Mouse (Mus musculus) ZHBTc4 (cell line): ENCODE data around the gene Tiam1.

Experiments
- DNase-seq: peaks from one replicate; pipeline ENCODE4 v3.0.0-alpha.2; 2011; ENCODE audit warnings: low read depth, low spot score

Tiam1 gene

DNA sequence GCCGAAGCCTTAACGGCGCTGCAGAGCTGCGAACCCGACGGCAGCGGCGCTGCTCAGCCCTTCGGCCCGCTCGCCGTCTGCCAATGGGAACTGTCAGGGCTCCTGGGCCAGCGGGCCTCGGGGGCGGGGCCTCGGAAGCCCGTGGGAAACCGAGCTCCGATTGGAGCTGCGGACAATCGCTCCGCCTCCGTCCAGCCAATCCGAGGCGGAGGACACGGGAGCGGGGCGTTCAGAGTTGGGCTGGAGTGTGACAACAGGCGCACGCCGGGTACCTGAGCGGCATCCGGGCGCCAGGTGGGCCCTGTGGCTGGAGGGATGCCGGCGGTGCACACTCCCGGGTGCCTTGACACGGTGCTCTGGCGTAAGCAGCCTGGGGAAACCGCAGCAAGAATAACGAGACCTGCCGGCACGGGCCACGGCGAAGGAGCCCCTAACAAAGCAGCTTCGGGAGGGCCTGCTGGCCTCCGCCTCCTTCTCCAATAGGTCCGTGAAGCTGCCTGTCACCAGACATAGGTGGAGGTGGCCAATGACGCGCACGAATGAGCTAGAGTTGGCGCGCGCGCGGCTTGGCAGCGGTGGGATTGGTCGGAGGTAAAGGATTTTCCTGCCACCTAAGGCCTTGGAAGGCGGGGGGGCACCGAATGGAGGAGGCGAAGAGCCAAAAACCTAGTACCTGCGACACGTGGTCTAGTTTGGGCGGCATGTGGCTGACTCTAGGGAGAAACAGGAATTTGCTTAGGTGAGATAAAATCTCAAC lies at the start of gene Tiam1:
Gene Tiam1, minus strand, starts transcription at position 10 of the 757 bp plus-strand sequence.
- peak; percentile 99 for DNase-seq

DNA sequence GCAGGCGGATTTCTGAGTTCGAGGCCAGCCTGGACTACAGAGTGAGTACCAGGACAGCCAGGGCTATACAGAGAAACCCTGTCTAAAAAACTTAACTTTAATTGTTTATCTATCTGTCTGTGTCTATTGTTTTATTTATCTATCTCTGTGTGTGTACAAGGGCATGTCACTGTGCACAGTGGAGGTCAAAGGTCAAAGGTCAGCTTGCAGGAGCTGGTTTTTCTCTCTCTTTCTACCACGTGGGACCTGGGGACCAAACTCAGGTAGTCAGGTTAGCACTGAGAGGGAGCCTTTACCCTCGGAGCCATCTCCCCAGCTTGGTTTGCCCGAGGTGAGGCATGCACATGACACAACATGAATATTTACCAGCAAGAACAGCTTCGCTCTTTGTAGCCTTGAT lies 47.7 kb upstream of the Tiam1 start:
- no peak for DNase-seq

DNA sequence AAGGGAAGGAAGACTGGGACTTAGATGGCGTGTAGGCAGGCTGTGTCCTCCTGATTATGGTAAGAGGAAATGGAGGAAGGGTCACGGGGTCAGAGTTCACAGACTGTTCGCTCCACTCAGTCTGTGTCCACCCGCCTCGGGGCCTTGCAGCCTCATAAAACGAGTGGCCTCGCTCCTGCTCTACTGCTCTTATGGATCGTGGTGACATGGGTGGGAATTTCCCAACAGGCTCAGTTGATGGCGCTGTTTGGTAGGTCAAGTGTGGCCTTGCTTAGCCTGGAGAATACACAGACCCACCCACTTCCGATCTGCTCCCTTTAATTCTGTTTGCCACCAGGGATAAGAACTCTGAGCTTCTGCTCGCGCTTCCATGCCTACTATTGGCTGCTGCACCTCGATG lies 43.9 kb upstream of the Tiam1 start:
- peak; percentile 76 for DNase-seq

DNA sequence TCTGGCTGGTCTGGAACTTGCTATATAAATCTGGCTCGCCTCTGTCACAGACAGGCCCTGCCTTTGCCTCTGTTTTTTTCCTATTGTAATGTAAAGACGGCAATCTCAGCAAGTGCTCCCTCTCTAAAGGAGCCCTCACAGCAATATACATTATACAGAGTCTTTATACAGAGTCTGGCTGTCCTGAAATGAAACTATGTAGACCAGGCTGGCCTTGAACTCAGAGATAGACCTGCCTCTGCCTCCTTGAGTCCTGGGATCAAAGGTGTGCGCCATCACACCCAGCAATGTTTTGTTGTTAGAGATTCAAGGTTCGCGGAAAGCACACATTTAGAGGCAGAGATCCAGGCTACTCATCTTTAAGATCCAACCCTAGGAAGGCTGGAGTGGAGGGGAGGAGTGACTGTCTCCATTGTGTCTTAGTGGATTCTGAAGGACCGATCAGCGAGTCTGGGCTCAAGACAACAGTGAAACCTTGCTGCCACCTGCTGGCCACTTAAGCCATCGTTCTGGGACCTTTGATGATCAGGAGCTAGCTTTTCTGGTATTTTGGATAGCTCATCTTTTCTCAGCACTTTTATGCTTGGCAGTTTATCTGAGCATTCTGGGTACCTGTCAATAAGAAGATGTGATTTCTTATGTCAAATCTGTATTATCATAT lies 42.5 kb upstream of the Tiam1 start:
- DNase-seq, result peak; percentile 92

DNA sequence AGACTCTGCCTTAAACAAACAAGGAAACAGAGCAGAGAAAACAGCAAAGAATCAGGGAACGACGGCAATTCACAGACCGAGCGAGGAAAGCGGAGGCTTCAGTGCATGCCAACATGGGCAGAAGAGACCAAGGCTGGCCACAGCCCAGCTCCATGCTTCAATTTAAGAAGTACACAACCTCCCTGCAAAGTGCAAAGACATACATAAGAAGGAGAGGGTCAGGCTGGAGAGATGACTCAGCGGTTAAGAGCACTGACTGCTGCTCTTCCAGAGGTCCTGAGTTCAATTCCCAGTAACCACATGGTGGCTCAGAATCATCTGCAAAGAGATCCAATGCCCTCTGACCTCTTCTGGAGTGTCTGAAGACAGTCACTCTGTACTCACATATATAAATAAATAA lies 40.6 kb upstream of the Tiam1 start:
- no peak for DNase-seq

DNA sequence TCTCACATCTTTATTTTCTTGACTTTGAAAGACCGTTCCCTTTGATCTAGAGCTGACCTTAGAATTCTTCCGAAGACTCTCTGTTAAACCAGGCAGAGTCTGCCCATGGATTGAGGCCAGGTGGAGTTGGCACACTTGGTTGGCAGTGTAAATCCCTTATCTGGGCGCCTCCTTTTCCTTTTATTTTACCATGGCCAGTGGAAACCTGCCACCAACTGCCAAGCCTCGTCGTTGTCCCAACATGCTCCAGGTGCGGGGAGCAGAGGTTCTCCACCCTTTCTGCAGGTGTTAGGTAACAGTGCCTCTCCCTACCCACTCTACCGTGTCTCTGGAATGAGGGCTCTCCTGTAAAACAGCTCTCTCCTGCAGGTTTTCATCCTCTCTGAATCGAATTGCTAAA lies 38.1 kb upstream of the Tiam1 start:
- DNase-seq, result no peak

DNA sequence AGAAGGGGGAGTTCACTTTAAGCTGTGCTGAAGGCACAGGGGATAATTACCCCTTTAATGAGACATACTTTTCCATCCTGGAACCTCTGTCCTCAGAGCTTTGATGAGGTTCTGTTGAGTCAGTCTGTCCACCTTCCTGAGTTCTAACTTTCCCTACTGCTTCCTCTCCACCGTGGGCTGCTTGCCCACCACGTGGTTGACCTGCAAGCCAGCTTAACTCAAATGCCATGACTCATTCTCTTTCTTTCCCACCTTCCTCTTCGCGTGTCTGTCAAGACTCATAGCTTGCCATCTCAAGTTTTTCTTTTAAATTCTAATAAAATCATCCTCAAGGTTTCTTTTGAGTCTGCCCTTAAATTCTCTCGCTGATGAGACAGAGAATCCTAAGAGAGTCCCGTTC lies 37.4 kb upstream of the Tiam1 start:
- DNase-seq, result no peak

DNA sequence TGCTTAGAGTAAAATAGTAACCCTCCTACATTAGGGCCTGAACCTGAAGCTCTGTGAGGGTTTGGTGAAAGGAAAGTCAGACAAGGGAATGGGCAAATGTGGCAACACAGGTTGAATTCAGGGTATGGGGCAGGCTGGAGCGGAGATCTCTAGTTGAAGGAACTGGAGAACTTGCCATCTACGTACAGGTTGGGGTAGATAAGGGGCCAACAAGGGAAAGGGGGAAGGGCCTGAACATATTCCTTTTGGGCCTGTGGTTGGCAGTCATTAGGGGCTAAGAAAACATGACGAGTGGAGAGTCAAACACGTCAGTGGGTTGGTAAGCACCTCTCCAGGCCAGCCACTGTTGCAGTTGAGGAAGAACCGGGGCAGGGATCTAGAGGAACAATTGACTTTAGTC lies 36.3 kb upstream of the Tiam1 start:
- DNase-seq, result no peak

DNA sequence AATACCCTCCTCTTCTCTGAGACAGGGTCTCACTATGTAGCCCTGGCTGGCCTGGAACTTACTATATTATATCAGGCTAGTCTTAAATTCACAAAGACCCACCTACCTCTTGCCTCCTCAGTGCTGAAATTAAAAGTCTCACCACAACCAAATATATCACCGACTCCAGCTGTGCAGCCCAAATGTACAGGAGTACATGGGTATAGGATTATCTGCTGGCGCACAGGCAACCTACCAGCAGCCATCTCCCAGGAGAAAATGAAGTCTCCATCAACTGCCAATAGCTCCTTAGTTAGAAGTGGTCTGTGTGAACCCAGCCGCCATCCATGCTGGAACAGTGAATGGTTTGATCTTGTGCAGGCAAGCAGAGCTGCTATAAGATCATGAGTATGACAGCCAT lies 34.8 kb upstream of the Tiam1 start:
- no peak for DNase-seq

DNA sequence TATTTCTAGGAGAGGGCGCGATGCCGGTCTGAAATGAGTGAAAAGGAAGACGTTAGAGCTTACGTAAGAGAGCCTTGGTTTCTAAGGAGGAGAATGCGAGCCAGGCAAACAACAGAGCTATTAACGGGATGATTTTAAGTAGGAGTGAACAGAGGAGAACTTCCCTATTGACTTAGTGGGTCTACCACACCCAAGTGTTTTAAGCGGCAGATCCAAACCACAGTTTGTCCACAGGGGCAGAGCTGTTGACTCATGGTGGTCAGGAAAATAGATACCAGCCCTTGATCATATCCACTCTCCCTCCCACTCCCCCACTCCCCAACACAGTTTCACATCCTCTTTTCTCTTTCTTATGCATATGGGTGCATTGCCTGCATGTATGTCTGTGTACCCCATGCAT lies 33.9 kb upstream of the Tiam1 start:
- no peak for DNase-seq

DNA sequence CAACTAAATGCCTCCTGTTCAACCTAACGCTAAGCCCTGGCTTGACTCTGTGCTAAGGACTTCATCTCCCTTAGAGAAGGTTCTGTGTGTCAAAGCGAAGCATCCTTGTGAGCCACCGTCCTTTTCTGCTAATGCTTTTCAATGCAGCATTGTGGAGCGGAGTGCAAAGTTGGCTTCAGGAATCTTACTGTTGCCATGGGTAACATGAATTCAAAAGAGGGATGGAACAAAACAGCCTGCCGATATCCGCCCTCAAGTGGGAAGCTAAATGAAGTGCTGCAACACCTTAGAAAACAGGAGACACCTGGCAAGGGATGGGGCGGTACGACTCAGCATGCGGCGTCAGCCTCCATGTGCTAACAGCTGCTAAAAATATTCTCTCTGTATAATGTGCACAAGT lies 32.9 kb upstream of the Tiam1 start:
- DNase-seq, result peak; percentile 53

DNA sequence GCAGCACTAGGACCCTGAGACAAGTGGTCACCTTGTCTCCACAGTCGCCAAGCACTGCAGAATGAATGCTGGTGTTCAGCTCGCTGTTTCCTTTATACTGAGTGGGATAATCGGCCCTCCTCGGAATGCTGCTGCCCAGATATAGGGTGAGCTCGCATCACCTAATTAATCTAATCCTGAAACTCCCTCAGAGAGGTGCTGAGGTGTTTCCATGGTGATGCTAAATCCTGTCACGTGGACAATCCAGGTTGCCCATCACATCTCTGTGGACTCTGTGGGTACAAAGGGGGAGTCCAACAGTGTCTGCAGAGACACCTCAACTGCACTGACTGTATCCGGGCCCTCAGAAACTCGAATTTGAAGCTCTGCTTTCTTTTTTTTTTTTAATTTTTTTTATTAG lies 27.8 kb upstream of the Tiam1 start:
- DNase-seq, result no peak

DNA sequence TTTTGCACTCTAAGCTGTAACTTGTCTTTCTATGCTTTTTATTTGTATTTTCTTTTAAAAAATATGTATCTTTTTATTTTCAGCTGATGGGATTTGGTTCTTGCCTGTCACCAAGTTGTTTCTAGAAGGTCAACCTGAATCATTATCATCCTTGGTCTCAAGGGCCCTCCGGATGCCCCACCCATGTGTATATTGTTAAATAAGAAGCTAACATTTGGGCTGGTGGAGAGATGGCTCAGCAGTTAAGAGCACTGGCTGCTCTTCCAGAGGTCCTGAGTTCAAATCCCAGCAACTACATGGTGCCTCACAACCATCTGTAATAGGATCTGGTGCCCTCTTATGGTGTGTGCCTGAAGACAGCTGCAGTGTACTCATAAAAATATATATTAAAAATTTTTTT lies 27.1 kb upstream of the Tiam1 start:
- no peak for DNase-seq

DNA sequence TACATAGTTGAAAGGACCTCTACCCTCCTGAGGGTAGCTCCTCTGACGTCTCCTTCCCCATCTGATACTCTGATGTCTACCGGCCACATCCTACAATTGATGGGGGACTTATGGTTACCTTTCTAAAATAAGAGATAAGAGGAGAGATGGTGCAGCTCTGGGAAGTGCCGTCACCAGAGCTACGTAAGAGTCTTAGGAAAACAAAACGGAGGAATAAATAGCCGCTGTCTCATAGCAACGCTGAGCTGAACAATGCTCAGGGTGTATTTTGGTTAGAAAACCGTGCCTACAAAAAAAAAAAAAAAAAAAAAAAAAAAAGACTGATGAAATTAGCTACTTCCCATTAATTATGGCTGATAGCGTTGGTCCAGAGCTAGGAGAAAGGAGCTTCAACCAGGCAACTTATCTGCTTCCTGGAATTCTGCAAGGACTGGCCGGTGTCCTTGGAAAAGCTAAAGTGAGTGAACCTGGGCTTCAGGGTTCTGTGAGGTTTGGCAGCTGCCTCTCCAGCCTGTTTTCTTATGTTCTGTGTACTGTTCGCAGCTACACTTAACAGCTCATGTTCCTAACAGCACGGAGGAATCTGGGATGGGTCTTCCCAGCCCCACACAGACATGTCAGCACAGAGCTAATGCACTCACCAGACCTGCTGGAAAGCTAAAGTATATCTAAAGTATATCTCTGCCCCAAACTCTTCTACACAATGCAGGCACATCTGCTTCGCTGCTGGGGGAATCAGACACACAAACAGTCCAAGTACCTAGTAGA lies 26.5 kb upstream of the Tiam1 start:
- no peak for DNase-seq

DNA sequence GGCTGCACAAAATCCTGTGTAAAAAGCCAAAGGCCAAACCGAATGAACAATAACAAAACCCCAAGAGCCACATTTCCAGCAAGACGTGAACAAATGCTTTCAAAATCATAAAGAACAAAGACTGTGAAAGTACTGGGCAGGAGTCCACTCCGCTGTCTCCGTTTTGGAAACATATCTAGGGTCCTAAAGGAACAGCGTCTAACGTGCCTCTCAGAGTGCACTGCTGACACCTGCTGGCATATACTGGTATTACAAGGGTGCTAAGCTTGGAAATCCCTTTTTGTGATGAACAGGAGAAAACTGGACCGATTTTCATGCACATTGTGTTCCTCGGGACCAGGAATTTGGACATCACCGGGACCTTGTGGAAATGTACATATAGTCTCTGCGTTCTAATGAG lies 24.1 kb upstream of the Tiam1 start:
- peak; percentile 89 for DNase-seq

DNA sequence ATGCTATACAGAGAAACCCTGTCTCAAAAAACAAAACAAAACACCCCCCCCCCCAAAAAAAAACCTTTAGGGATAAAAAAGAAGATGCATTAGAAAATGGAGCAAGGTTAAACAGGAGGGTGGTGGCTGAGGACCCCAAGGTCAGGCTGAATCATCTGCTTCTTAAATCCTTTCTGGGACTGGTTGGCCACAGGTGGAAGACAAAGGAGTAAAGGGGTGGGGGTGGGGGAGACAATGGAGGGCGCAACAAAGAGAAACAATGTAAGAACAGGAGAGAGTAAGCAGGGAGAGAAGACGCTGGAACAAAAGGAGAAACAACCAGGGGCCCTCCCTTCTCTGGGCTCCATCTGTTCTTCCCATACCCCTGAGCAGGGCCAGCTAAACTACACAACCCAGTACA lies 21.9 kb upstream of the Tiam1 start:
- DNase-seq, result peak; percentile 93

DNA sequence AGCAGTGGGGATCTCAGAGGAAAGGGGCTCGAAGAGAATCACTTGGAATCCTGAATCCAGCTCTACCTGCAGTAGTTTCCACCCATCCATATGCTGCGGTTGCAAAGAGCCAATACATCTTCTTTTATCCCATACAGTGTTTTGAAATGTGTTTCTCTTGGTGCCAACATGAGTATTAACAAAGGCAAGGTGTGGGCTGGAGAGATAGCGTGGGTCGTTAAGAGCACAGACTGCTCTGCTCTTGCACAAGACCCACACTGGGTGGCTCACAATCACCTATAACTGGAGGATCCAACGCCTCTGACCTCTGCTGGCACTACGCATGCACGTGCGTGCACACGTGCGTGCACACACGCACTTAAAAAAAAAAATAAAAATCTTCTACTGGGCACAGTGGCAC lies 21.4 kb upstream of the Tiam1 start:
- no peak for DNase-seq

DNA sequence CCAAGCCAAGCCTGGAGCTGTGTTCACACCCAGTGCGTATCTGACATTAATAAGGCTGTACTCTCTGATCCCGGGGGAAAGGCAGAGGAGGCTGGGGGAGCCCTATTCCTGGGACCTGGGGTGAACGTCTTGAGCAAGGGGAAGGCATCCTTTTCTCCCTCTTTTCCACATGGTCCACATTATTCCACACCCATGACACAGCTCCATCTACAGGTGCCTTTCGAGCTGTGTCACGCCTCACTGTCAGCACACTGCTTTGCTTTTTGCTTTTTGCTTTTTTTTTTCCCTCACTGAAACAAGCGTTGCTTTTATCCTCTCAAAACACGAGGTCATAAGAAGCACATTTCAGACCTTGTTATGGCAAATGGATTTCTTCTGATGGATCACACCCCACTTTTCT lies 11.5 kb upstream of the Tiam1 start:
- no peak for DNase-seq

DNA sequence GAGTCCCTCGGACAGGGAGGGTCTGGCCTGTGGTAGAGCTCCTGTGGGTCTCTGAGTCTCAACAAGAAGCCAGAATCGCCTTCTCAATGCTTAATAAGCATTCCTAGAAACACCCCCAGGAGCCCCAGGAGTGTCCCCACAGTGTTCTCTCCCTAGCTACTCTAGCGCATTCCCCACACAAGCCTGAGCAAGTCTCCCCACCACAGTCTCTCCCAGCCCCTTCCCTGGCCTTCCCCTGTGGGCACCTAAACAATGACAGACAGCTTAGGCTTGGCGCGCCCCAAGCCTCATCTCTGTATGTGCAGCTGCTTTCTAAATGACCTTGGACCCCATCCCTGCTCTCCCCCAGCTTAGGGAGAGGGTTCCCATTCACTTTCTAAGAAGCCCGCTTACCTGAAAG lies 7.3 kb upstream of the Tiam1 start:
- no peak for DNase-seq

DNA sequence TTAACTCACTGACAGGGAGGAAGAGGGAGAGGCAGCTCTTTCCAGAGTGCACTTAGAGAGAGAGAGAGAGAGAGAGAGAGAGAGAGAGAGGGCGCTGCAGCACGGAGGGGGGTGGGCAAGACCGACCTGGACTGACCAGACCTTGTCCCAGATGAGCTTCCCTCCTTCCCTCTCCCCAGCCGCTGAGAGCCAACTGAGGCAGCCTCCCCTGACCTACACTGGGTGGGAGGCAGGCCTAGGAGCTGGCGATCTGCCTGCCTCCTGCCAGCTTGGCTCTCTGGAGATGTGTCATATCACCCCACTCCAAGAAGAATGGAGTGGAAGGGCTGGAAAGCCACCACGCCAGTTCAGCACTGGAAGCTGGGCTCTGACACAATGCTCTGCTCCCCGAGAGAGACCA lies 6.6 kb upstream of the Tiam1 start:
- peak; percentile 37 for DNase-seq

DNA sequence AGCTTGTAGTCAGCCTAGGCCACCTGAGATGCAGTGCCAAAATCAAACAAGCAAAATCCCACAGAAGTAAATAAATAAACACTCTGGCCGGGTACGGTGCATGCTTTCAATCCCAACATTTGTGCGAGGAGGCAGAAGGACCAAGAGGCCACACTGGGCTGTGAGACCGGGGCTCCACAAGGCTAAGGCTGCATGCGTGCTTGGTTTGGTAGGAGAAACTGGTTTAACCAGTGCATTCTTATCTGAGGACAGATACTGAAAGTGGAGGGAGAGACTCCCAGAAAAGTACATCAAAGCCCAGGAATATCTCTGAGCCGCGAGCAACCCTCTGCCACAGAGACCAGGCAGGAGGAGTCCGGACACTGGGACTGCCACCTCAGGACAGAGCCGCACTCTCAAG lies 5.8 kb upstream of the Tiam1 start:
- no peak for DNase-seq

DNA sequence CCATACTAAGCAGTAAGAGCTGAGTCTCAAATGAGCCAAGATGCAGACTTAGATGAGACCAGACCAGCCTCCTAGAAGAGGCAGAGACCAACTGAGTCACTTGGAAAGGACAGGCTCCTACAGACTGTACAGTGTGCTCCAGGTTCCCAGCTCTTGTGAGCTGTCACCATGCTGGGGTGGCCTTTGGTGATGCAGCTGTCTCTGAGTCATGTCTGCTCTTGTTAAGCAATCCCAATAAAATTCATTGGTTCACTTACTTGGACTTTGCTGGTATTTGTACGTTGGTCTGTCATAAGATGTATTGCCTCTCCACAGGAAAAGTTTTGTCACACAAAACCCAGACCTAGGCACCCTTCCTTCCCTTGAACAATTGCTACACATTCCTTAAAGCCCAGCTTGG lies 1.7 kb upstream of the Tiam1 start:
- no peak for DNase-seq

DNA sequence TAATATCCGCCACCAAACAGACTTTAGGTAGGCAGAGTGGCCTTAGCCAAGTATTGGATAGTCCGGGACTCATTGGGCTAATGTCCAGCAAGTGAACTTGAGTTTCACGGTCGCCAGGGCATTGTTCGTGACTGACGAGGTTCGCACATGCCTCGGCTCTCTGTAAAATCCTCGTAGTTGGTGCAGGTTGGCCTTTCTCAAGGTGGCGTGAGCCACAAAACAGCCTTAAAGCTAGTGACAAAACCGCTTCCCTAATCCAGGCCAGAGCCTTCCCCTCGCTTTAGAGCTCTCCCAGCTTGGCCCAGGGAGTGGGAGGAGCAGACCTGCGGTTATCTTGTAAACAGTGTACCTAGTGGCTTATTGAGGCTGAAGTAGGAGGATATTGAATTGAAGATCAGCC lies 972 bp upstream of the Tiam1 start:
- no peak for DNase-seq
